Mouse (Mus musculus): Measurements from ENCODE around the gene Slc25a33. TPM values are rescaled to one million over a fixed set of nuclear protein-coding genes. Genes with fewer than 3 reads are reported as not detected.
A peak's percentile ranks its signal among the peaks of the same experiment; 100 is the strongest.

The Slc25a33 gene
- polyA plus RNA-seq, 1 experiment, result 34.3 TPM

DNA sequence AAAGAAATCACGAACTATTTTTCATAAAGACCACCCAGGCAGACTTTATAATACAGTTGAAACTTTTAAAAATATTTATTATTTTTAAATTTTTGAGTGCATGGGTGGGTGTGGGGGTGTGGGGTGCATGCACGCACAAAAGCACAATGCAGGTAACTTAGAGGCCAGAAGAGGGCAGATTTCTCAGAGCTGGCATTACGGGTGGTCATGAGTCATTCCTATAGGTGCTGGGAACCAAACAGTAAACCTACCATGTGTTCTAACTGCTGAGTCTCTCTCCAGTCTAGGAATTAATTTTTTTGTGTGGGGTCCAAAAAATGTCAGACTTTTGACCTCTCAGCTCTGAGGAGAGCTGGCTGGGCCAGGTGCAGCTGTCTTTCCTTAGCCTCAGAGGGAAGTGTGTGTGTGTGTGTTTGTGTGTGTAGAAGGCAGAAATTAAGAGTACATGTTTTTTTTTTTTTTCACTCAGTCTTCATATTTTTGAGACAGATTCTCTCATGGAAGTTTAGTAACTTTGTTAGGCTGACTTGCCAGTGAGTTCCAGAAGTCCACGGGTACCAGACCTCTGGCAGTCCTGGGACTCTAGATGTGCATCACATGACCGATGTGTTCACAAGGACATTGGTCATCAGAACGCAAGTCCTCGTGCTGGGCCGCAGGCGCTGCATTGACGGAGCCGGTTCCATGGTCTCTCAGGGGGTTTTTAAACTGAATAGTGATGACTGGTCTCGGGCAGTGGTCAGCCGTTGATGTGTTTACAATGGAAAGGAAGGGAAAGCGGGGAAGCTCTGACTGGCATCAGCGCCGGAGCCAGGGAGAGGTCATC, 25.5 kb upstream of the Slc25a33 start:
- no peak overlapping the region for H3K4me2 ChIP-seq (ENCODE audit: low read depth)
- TF ChIP-seq SRF (IDR thresholded peaks at IDR 0.05; ENCODE audit: control insufficient read depth, insufficient read length, low read depth) (no peak), REST (IDR thresholded peaks at IDR 0.05; ENCODE audit: insufficient read depth, insufficient read length) (no peak), MAX (IDR thresholded peaks at IDR 0.05; ENCODE audit: low read depth) (no peak), TCF3 (IDR thresholded peaks at IDR 0.05; ENCODE audit: insufficient read length, low read depth) (no peak), E2F4 (IDR thresholded peaks at IDR 0.05; ENCODE audit: insufficient read depth) (no peak), MYOG (IDR thresholded peaks at IDR 0.05; ENCODE audit: control insufficient read depth in 1 of 3, insufficient read depth in 1 of 3, insufficient read length in 2 of 3, low read depth in 2 of 3) (no peak), POLR2AphosphoS2 (IDR thresholded peaks at IDR 0.05; ENCODE audit: insufficient read length, low read depth) (no peak), TCF12 (IDR thresholded peaks at IDR 0.05; ENCODE audit: insufficient read depth, poor library complexity, severe bottlenecking) (no peak), CEBPB (IDR thresholded peaks at IDR 0.05; ENCODE audit: insufficient read depth, poor library complexity, severe bottlenecking) (no peak), POLR2A (IDR thresholded peaks at IDR 0.05; ENCODE audit: insufficient read length, low read depth) (no peak), MYOD1 (IDR thresholded peaks at IDR 0.05; ENCODE audit: control insufficient read depth in 1 of 3, insufficient read length in 2 of 3, low read depth in 2 of 3) (no peak), USF1 (IDR thresholded peaks at IDR 0.05; ENCODE audit: low read depth) (no peak)
- H3ac ChIP-seq (ENCODE audit: control insufficient read depth, insufficient read length), result no peak overlapping the region

GRCm38 (mm10) chr4:149798684-149799309, 24.7 kb upstream of the Slc25a33 start:
- peak overlapping the region; percentile 8 for H3K4me2 ChIP-seq (ENCODE audit: low read depth)
- H3ac ChIP-seq (ENCODE audit: control insufficient read depth, insufficient read length), result no peak overlapping the region
- no peak for TF ChIP-seq TCF12 (IDR thresholded peaks at IDR 0.05; ENCODE audit: insufficient read depth, poor library complexity, severe bottlenecking)
- peak; percentile 16 for TF ChIP-seq USF1 (IDR thresholded peaks at IDR 0.05; ENCODE audit: low read depth)
- TF ChIP-seq CEBPB (IDR thresholded peaks at IDR 0.05; ENCODE audit: insufficient read depth, poor library complexity, severe bottlenecking), result no peak
- no peak overlapping the region for H3K4me3 ChIP-seq
- H3K27me3 ChIP-seq (ENCODE audit: control insufficient read depth, insufficient read depth, insufficient read length), result no peaks in the 10 kb centered on the region
- no peaks in the 10 kb centered on the region for H3K36me3 ChIP-seq (ENCODE audit: control insufficient read depth, insufficient read depth)
- H3K79me2 ChIP-seq (ENCODE audit: control insufficient read depth, insufficient read depth), result no peaks in the 10 kb centered on the region

More for the DNA sequence above, 25.5 kb upstream of the Slc25a33 start:
- H3K27me3 ChIP-seq (ENCODE audit: control insufficient read depth, insufficient read depth, insufficient read length), result no peaks in the 10 kb centered on the region
- no peak overlapping the region for H3K4me3 ChIP-seq
- H3K79me2 ChIP-seq (ENCODE audit: control insufficient read depth, insufficient read depth), result no peaks in the 10 kb centered on the region
- no peaks in the 10 kb centered on the region for H3K36me3 ChIP-seq (ENCODE audit: control insufficient read depth, insufficient read depth)

- Histone ChIP-seq H3K36me3 (ENCODE audit: control insufficient read depth, insufficient read depth) (no peaks in the 10 kb centered on the region), H3K27me3 (ENCODE audit: control insufficient read depth, insufficient read depth, insufficient read length) (no peaks in the 10 kb centered on the region), H3K4me3 (no peak overlapping the region), H3ac (ENCODE audit: control insufficient read depth, insufficient read length) (no peak overlapping the region), H3K79me2 (ENCODE audit: control insufficient read depth, insufficient read depth) (no peaks in the 10 kb centered on the region), H3K4me2 (ENCODE audit: low read depth) (peak overlapping the region; percentile 8)
- TF ChIP-seq MYOG (IDR thresholded peaks at IDR 0.05; ENCODE audit: control insufficient read depth in 1 of 3, insufficient read depth in 1 of 3, insufficient read length in 2 of 3, low read depth in 2 of 3) (no peak), SRF (IDR thresholded peaks at IDR 0.05; ENCODE audit: control insufficient read depth, insufficient read length, low read depth) (no peak), USF1 (IDR thresholded peaks at IDR 0.05; ENCODE audit: low read depth) (no peak), MYOD1 (IDR thresholded peaks at IDR 0.05; ENCODE audit: control insufficient read depth in 1 of 3, insufficient read length in 2 of 3, low read depth in 2 of 3) (no peak), E2F4 (IDR thresholded peaks at IDR 0.05; ENCODE audit: insufficient read depth) (no peak), CEBPB (IDR thresholded peaks at IDR 0.05; ENCODE audit: insufficient read depth, poor library complexity, severe bottlenecking) (no peak), MAX (IDR thresholded peaks at IDR 0.05; ENCODE audit: low read depth) (no peak), REST (IDR thresholded peaks at IDR 0.05; ENCODE audit: insufficient read depth, insufficient read length) (no peak), POLR2A (IDR thresholded peaks at IDR 0.05; ENCODE audit: insufficient read length, low read depth) (no peak), POLR2AphosphoS2 (IDR thresholded peaks at IDR 0.05; ENCODE audit: insufficient read length, low read depth) (no peak), TCF12 (IDR thresholded peaks at IDR 0.05; ENCODE audit: insufficient read depth, poor library complexity, severe bottlenecking) (no peak), TCF3 (IDR thresholded peaks at IDR 0.05; ENCODE audit: insufficient read length, low read depth) (no peak)
Measured at GRCm38 (mm10) chr4:149798116-149798515, 24.0 kb upstream of the Slc25a33 start.

- Histone ChIP-seq H3K4me3 (no peak overlapping the region), H3K36me3 (ENCODE audit: control insufficient read depth, insufficient read depth) (no peaks in the 10 kb centered on the region), H3K79me2 (ENCODE audit: control insufficient read depth, insufficient read depth) (no peaks in the 10 kb centered on the region), H3K4me2 (ENCODE audit: low read depth) (peak overlapping the region; percentile 62), H3K27me3 (ENCODE audit: control insufficient read depth, insufficient read depth, insufficient read length) (no peaks in the 10 kb centered on the region), H3ac (ENCODE audit: control insufficient read depth, insufficient read length) (no peak overlapping the region)
- TF ChIP-seq POLR2AphosphoS2 (IDR thresholded peaks at IDR 0.05; ENCODE audit: insufficient read length, low read depth) (no peak), SRF (IDR thresholded peaks at IDR 0.05; ENCODE audit: control insufficient read depth, insufficient read length, low read depth) (no peak), REST (IDR thresholded peaks at IDR 0.05; ENCODE audit: insufficient read depth, insufficient read length) (no peak), TCF3 (IDR thresholded peaks at IDR 0.05; ENCODE audit: insufficient read length, low read depth) (no peak), MAX (IDR thresholded peaks at IDR 0.05; ENCODE audit: low read depth) (no peak), E2F4 (IDR thresholded peaks at IDR 0.05; ENCODE audit: insufficient read depth) (no peak), CEBPB (IDR thresholded peaks at IDR 0.05; ENCODE audit: insufficient read depth, poor library complexity, severe bottlenecking) (no peak), TCF12 (IDR thresholded peaks at IDR 0.05; ENCODE audit: insufficient read depth, poor library complexity, severe bottlenecking) (no peak)
Measured at GRCm38 (mm10) chr4:149797220-149797610, 23.1 kb upstream of the Slc25a33 start.

Data from myocyte (in vitro differentiated cells).